Mouse (Mus musculus): ENCODE measurements around the gene Nav3. TPM values are rescaled to one million over a fixed set of nuclear protein-coding genes. Genes with fewer than 3 reads are reported as not detected.
"Not testable (repeated sequence)": the region's sequence is repeated elsewhere in the genome, so short reads cannot be mapped to it uniquely, and the experiment has no call there.

The Nav3 gene
- total and polyA plus RNA-seq, 2 experiments, result 0.01 to 0.28 TPM

DNA sequence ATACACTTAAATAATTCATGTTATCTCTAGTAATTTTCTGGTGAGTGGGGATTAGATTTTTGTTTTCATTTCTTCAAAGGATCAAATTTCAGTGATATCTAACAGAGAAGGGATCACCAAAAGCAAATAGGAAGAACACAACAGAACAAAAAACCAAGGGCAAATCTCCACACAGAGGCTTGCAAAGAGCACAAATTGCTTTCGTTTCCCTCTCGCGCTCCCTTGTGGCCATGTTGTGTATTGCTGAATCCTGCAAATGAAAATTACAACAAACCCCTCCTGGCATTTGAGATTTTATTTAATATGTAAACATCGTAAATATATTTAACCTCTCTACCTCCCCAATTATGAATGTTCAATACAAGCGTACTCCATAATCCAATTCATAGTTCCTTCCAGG lies 370.8 kb downstream of the Nav3 start:
- H3K4me1 ChIP-seq (ENCODE audit: control insufficient read depth, insufficient read depth, low read length), result no peaks in the 10 kb centered on the region
- no peaks in the 10 kb centered on the region for H3K79me2 ChIP-seq (ENCODE audit: control insufficient read depth, insufficient read depth, low read length)
- peaks cover 3% of the 10 kb centered on the region; the same call in 1 of the 2 replicates for H3K27me3 ChIP-seq (ENCODE audit: control insufficient read depth, insufficient read depth, low read length)
- H3K27ac ChIP-seq (replicated peaks; ENCODE audit: insufficient read depth, low read depth, low read length), result no peak overlapping the region
- TF ChIP-seq POLR2A (IDR thresholded peaks at IDR 0.05; ENCODE audit: extremely low read depth, insufficient read depth, low read length) (no peak), CTCF (IDR thresholded peaks at IDR 0.05; ENCODE audit: low read depth, low read length) (peak; percentile 56)
- no peak overlapping the region for H3K4me3 ChIP-seq (ENCODE audit: insufficient read depth, low read depth, low read length)
- 3% methylated on average over 5 of the region's 5 CpGs for WGBS
- H3K9ac ChIP-seq (ENCODE audit: low read depth, low read length), result no peak overlapping the region
- DNase-seq (ENCODE audit: extremely low read depth, low read depth, low spot score), result peak; percentile 28
- H3K36me3 ChIP-seq (ENCODE audit: control insufficient read depth, insufficient read depth, low read length), result no peaks in the 10 kb centered on the region

DNA sequence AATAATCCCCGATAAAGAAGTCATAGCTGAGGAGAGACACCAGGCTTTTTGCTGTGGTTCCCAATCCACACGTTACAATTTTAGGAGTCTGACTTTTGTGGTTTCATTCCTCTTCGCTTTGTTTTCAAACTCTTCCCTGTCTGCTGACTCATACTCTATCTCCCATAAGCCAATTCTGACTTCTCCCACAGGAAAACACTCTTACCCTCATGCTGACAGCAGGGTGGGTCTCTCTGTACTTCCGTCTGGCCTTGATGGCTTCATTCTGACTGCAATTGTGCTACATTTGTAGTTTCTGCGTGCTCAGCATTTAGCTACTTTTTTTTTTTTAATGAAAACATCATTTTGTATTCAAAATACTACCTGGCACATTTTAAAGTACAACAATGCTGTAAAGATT lies 379.4 kb downstream of the Nav3 start:
- Histone ChIP-seq H3K79me2 (ENCODE audit: control insufficient read depth, insufficient read depth, low read length) (no peaks in the 10 kb centered on the region), H3K36me3 (ENCODE audit: control insufficient read depth, insufficient read depth, low read length) (no peaks in the 10 kb centered on the region), H3K27me3 (ENCODE audit: control insufficient read depth, insufficient read depth, low read length) (no peaks in the 10 kb centered on the region), H3K4me3 (ENCODE audit: insufficient read depth, low read depth, low read length) (no peak overlapping the region), H3K4me1 (ENCODE audit: control insufficient read depth, insufficient read depth, low read length) (no peaks in the 10 kb centered on the region), H3K27ac (replicated peaks; ENCODE audit: insufficient read depth, low read depth, low read length) (no peak overlapping the region), H3K9ac (ENCODE audit: low read depth, low read length) (no peak overlapping the region)
- WGBS, result 75% methylated on average over 5 of the region's 5 CpGs
- no peak for TF ChIP-seq CTCF (IDR thresholded peaks at IDR 0.05; ENCODE audit: low read depth, low read length)
- TF ChIP-seq POLR2A (IDR thresholded peaks at IDR 0.05; ENCODE audit: extremely low read depth, insufficient read depth, low read length), result no peak
- no peak for DNase-seq (ENCODE audit: extremely low read depth, low read depth, low spot score)

- Histone ChIP-seq H3K9ac (ENCODE audit: low read depth, low read length) (no peak overlapping the region), H3K4me3 (ENCODE audit: insufficient read depth, low read depth, low read length) (no peak overlapping the region), H3K36me3 (ENCODE audit: control insufficient read depth, insufficient read depth, low read length) (no peaks in the 10 kb centered on the region), H3K27ac (replicated peaks; ENCODE audit: insufficient read depth, low read depth, low read length) (no peak overlapping the region), H3K79me2 (ENCODE audit: control insufficient read depth, insufficient read depth, low read length) (no peaks in the 10 kb centered on the region), H3K27me3 (ENCODE audit: control insufficient read depth, insufficient read depth, low read length) (no peaks in the 10 kb centered on the region), H3K4me1 (ENCODE audit: control insufficient read depth, insufficient read depth, low read length) (no peaks in the 10 kb centered on the region)
- 42% methylated on average over 8 of the region's 8 CpGs for WGBS
- no peak for TF ChIP-seq POLR2A (IDR thresholded peaks at IDR 0.05; ENCODE audit: extremely low read depth, insufficient read depth, low read length)
- no peak for TF ChIP-seq CTCF (IDR thresholded peaks at IDR 0.05; ENCODE audit: low read depth, low read length)
- DNase-seq (ENCODE audit: extremely low read depth, low read depth, low spot score), result no peak
Observed at GRCm38 (mm10) chr10:110072355-110072754, 383.6 kb downstream of the Nav3 start.

DNA sequence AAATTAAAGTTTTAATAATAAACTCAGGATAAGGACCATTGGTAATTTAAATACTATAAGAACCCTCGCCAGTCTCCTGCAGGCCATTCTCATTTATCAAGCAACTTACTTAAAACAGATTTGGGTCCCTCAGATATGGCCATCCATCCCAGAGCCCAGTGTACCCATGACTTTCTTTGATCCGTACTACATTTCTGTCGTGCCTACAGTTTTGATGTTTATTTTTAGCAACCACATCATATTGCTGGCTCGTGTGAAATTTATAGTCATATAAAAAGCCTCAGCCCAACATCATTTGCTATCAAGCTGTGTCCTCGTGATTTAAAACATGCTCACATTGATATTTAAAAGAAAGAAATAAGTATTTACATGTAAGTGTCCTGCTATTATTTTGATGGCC lies 394.8 kb downstream of the Nav3 start:
- H3K79me2 ChIP-seq (ENCODE audit: control insufficient read depth, insufficient read depth, low read length), result no peaks in the 10 kb centered on the region
- no peaks in the 10 kb centered on the region for H3K36me3 ChIP-seq (ENCODE audit: control insufficient read depth, insufficient read depth, low read length)
- H3K9ac ChIP-seq (ENCODE audit: low read depth, low read length), result no peak overlapping the region
- TF ChIP-seq CTCF (IDR thresholded peaks at IDR 0.05; ENCODE audit: low read depth, low read length) (no peak), POLR2A (IDR thresholded peaks at IDR 0.05; ENCODE audit: extremely low read depth, insufficient read depth, low read length) (no peak)
- no peaks in the 10 kb centered on the region for H3K4me1 ChIP-seq (ENCODE audit: control insufficient read depth, insufficient read depth, low read length)
- DNase-seq (ENCODE audit: extremely low read depth, low read depth, low spot score), result no peak
- H3K4me3 ChIP-seq (ENCODE audit: insufficient read depth, low read depth, low read length), result no peak overlapping the region
- 77% methylated on average over 5 of the region's 5 CpGs for WGBS
- no peaks in the 10 kb centered on the region for H3K27me3 ChIP-seq (ENCODE audit: control insufficient read depth, insufficient read depth, low read length)
- no peak overlapping the region for H3K27ac ChIP-seq (replicated peaks; ENCODE audit: insufficient read depth, low read depth, low read length)

GRCm38 (mm10) chr10:110037547-110037946 lies 418.5 kb downstream of the Nav3 start:
- no peak overlapping the region for H3K4me3 ChIP-seq (ENCODE audit: insufficient read depth, low read depth, low read length)
- H3K27ac ChIP-seq (replicated peaks; ENCODE audit: insufficient read depth, low read depth, low read length), result no peak overlapping the region
- no peak for TF ChIP-seq CTCF (IDR thresholded peaks at IDR 0.05; ENCODE audit: low read depth, low read length)
- TF ChIP-seq POLR2A (IDR thresholded peaks at IDR 0.05; ENCODE audit: extremely low read depth, insufficient read depth, low read length), result no peak
- H3K79me2 ChIP-seq (ENCODE audit: control insufficient read depth, insufficient read depth, low read length), result no peaks in the 10 kb centered on the region
- H3K4me1 ChIP-seq (ENCODE audit: control insufficient read depth, insufficient read depth, low read length), result no peaks in the 10 kb centered on the region
- H3K36me3 ChIP-seq (ENCODE audit: control insufficient read depth, insufficient read depth, low read length), result no peaks in the 10 kb centered on the region
- DNase-seq (ENCODE audit: extremely low read depth, low read depth, low spot score), result no peak
- H3K9ac ChIP-seq (ENCODE audit: low read depth, low read length), result no peak overlapping the region
- 80% methylated on average over 4 of the region's 4 CpGs for WGBS
- H3K27me3 ChIP-seq (ENCODE audit: control insufficient read depth, insufficient read depth, low read length), result no peaks in the 10 kb centered on the region

DNA sequence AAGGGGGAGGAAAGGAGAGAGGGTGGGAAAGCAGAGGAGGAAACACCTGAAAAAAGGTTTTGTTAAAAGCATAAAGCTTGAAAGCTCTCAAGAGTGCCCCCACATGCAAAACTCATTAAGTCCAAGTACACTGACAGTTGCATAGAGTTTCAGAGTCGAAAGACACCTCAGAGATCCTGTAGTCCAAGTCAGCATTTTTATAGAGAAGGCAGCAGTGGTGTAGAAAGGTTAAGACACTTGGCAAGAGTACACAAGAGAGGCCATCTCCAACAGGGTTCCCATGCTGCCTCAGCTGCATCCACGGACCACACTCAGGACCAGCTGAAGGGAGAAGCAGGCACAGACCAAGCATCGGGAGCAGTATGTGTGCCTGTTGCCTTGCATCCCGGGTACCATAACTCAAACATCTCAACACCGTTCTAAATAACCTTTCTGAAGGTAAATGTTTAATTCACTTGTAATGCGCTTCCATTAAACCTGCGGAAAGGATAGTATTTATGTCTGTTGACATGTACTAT lies 421.4 kb downstream of the Nav3 start:
- H3K4me3 ChIP-seq (ENCODE audit: insufficient read depth, low read depth, low read length), result no peak overlapping the region
- no peak for TF ChIP-seq POLR2A (IDR thresholded peaks at IDR 0.05; ENCODE audit: extremely low read depth, insufficient read depth, low read length)
- TF ChIP-seq CTCF (IDR thresholded peaks at IDR 0.05; ENCODE audit: low read depth, low read length), result no peak
- H3K27me3 ChIP-seq (ENCODE audit: control insufficient read depth, insufficient read depth, low read length), result no peaks in the 10 kb centered on the region
- WGBS, result 85% methylated on average over 7 of the region's 7 CpGs
- H3K36me3 ChIP-seq (ENCODE audit: control insufficient read depth, insufficient read depth, low read length), result no peaks in the 10 kb centered on the region
- no peak for DNase-seq (ENCODE audit: extremely low read depth, low read depth, low spot score)
- no peak overlapping the region for H3K9ac ChIP-seq (ENCODE audit: low read depth, low read length)
- H3K79me2 ChIP-seq (ENCODE audit: control insufficient read depth, insufficient read depth, low read length), result no peaks in the 10 kb centered on the region
- H3K4me1 ChIP-seq (ENCODE audit: control insufficient read depth, insufficient read depth, low read length), result no peaks in the 10 kb centered on the region
- H3K27ac ChIP-seq (replicated peaks; ENCODE audit: insufficient read depth, low read depth, low read length), result no peak overlapping the region

DNA sequence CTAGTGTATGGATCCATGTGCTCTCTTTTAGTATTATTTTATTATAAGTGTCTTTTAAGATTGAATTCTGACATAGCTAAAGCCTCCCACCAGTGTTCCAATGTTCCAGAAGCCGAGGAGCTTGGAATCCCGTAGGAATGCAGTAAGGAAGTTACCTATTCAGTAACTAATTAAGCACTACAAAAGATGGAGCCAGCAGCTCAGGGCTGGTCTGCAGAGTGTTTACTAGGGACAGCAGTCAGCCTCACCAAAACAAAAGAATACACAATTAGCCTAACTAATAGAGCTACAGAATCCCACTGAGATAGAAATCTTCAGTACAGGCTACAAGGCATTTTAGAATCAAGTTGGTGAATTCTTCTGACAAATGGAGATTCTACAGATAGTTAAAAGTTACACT lies 431.1 kb downstream of the Nav3 start:
- not testable (repeated sequence) for H3K4me1 ChIP-seq (ENCODE audit: control insufficient read depth, insufficient read depth, low read length); H3K4me3 ChIP-seq (ENCODE audit: insufficient read depth, low read depth, low read length); H3K27me3 ChIP-seq (ENCODE audit: control insufficient read depth, insufficient read depth, low read length); DNase-seq (ENCODE audit: extremely low read depth, low read depth, low spot score); H3K36me3 ChIP-seq (ENCODE audit: control insufficient read depth, insufficient read depth, low read length); H3K79me2 ChIP-seq (ENCODE audit: control insufficient read depth, insufficient read depth, low read length); H3K9ac ChIP-seq (ENCODE audit: low read depth, low read length); H3K27ac ChIP-seq (replicated peaks; ENCODE audit: insufficient read depth, low read depth, low read length)
- WGBS, result 74% methylated on average over 2 of the region's 2 CpGs

All from liver, adult 2 months (tissue).